Mouse (Mus musculus): ENCODE data around the gene Atg7. TPM values are rescaled to one million over a fixed set of nuclear protein-coding genes. Genes with fewer than 3 reads are reported as not detected.

Gene Atg7
- polyA plus RNA-seq, 1 experiment, result 18.7 TPM

- no peak overlapping the region for H3K4me2 ChIP-seq (ENCODE audit: low read depth)
- H3K4me3 ChIP-seq, result no peak overlapping the region
- H3ac ChIP-seq (ENCODE audit: control insufficient read depth, insufficient read length), result no peak overlapping the region
- H3K27me3 ChIP-seq (ENCODE audit: control insufficient read depth, insufficient read depth, insufficient read length), result no peaks in the 10 kb centered on the region
- H3K79me2 ChIP-seq (ENCODE audit: control insufficient read depth, insufficient read depth), result no peaks in the 10 kb centered on the region
- TF ChIP-seq USF1 (IDR thresholded peaks at IDR 0.05; ENCODE audit: low read depth), result no peak
- no peak for TF ChIP-seq E2F4 (IDR thresholded peaks at IDR 0.05; ENCODE audit: insufficient read depth)
- no peak for TF ChIP-seq TCF12 (IDR thresholded peaks at IDR 0.05; ENCODE audit: insufficient read depth, poor library complexity, severe bottlenecking)
- no peak for TF ChIP-seq SRF (IDR thresholded peaks at IDR 0.05; ENCODE audit: control insufficient read depth, insufficient read length, low read depth)
- no peak for TF ChIP-seq CEBPB (IDR thresholded peaks at IDR 0.05; ENCODE audit: insufficient read depth, poor library complexity, severe bottlenecking)
- TF ChIP-seq POLR2A (IDR thresholded peaks at IDR 0.05; ENCODE audit: insufficient read length, low read depth), result no peak
- no peak for TF ChIP-seq MYOG (IDR thresholded peaks at IDR 0.05; ENCODE audit: control insufficient read depth in 1 of 3, insufficient read depth in 1 of 3, insufficient read length in 2 of 3, low read depth in 2 of 3)
- no peak for TF ChIP-seq POLR2AphosphoS2 (IDR thresholded peaks at IDR 0.05; ENCODE audit: insufficient read length, low read depth)
- no peak for TF ChIP-seq MAX (IDR thresholded peaks at IDR 0.05; ENCODE audit: low read depth)
- no peak for TF ChIP-seq MYOD1 (IDR thresholded peaks at IDR 0.05; ENCODE audit: control insufficient read depth in 1 of 3, insufficient read length in 2 of 3, low read depth in 2 of 3)
- no peak for TF ChIP-seq REST (IDR thresholded peaks at IDR 0.05; ENCODE audit: insufficient read depth, insufficient read length)
- TF ChIP-seq TCF3 (IDR thresholded peaks at IDR 0.05; ENCODE audit: insufficient read length, low read depth), result no peak
- H3K36me3 ChIP-seq (ENCODE audit: control insufficient read depth, insufficient read depth), result no peaks in the 10 kb centered on the region
Measured at GRCm38 (mm10) chr6:114663707-114664106, 20.8 kb downstream of the Atg7 start.

- no peak overlapping the region for H3ac ChIP-seq (ENCODE audit: control insufficient read depth, insufficient read length)
- H3K79me2 ChIP-seq (ENCODE audit: control insufficient read depth, insufficient read depth), result no peaks in the 10 kb centered on the region
- H3K27me3 ChIP-seq (ENCODE audit: control insufficient read depth, insufficient read depth, insufficient read length), result no peaks in the 10 kb centered on the region
- H3K4me2 ChIP-seq (ENCODE audit: low read depth), result no peak overlapping the region
- TF ChIP-seq TCF3 (IDR thresholded peaks at IDR 0.05; ENCODE audit: insufficient read length, low read depth) (no peak), POLR2AphosphoS2 (IDR thresholded peaks at IDR 0.05; ENCODE audit: insufficient read length, low read depth) (no peak), SRF (IDR thresholded peaks at IDR 0.05; ENCODE audit: control insufficient read depth, insufficient read length, low read depth) (no peak), POLR2A (IDR thresholded peaks at IDR 0.05; ENCODE audit: insufficient read length, low read depth) (no peak), MYOD1 (IDR thresholded peaks at IDR 0.05; ENCODE audit: control insufficient read depth in 1 of 3, insufficient read length in 2 of 3, low read depth in 2 of 3) (no peak), TCF12 (IDR thresholded peaks at IDR 0.05; ENCODE audit: insufficient read depth, poor library complexity, severe bottlenecking) (no peak)
- H3K4me3 ChIP-seq, result no peak overlapping the region
- H3K36me3 ChIP-seq (ENCODE audit: control insufficient read depth, insufficient read depth), result no peaks in the 10 kb centered on the region
Measured at GRCm38 (mm10) chr6:114664716-114665115, 21.8 kb downstream of the Atg7 start.

GRCm38 (mm10) chr6:114667518-114667917 is 24.6 kb downstream of the Atg7 start:
- no peak overlapping the region for H3K4me2 ChIP-seq (ENCODE audit: low read depth)
- no peaks in the 10 kb centered on the region for H3K36me3 ChIP-seq (ENCODE audit: control insufficient read depth, insufficient read depth)
- no peaks in the 10 kb centered on the region for H3K79me2 ChIP-seq (ENCODE audit: control insufficient read depth, insufficient read depth)
- TF ChIP-seq TCF3 (IDR thresholded peaks at IDR 0.05; ENCODE audit: insufficient read length, low read depth) (no peak), POLR2AphosphoS2 (IDR thresholded peaks at IDR 0.05; ENCODE audit: insufficient read length, low read depth) (no peak), MYOD1 (IDR thresholded peaks at IDR 0.05; ENCODE audit: control insufficient read depth in 1 of 3, insufficient read length in 2 of 3, low read depth in 2 of 3) (no peak), E2F4 (IDR thresholded peaks at IDR 0.05; ENCODE audit: insufficient read depth) (no peak), POLR2A (IDR thresholded peaks at IDR 0.05; ENCODE audit: insufficient read length, low read depth) (no peak), REST (IDR thresholded peaks at IDR 0.05; ENCODE audit: insufficient read depth, insufficient read length) (no peak), CEBPB (IDR thresholded peaks at IDR 0.05; ENCODE audit: insufficient read depth, poor library complexity, severe bottlenecking) (no peak), TCF12 (IDR thresholded peaks at IDR 0.05; ENCODE audit: insufficient read depth, poor library complexity, severe bottlenecking) (no peak), MAX (IDR thresholded peaks at IDR 0.05; ENCODE audit: low read depth) (no peak), USF1 (IDR thresholded peaks at IDR 0.05; ENCODE audit: low read depth) (no peak), MYOG (IDR thresholded peaks at IDR 0.05; ENCODE audit: control insufficient read depth in 1 of 3, insufficient read depth in 1 of 3, insufficient read length in 2 of 3, low read depth in 2 of 3) (no peak), SRF (IDR thresholded peaks at IDR 0.05; ENCODE audit: control insufficient read depth, insufficient read length, low read depth) (no peak)
- H3K4me3 ChIP-seq, result no peak overlapping the region
- no peak overlapping the region for H3ac ChIP-seq (ENCODE audit: control insufficient read depth, insufficient read length)
- no peaks in the 10 kb centered on the region for H3K27me3 ChIP-seq (ENCODE audit: control insufficient read depth, insufficient read depth, insufficient read length)

- no peak overlapping the region for H3K4me3 ChIP-seq
- no peaks in the 10 kb centered on the region for H3K79me2 ChIP-seq (ENCODE audit: control insufficient read depth, insufficient read depth)
- no peak overlapping the region for H3ac ChIP-seq (ENCODE audit: control insufficient read depth, insufficient read length)
- no peaks in the 10 kb centered on the region for H3K27me3 ChIP-seq (ENCODE audit: control insufficient read depth, insufficient read depth, insufficient read length)
- no peak overlapping the region for H3K4me2 ChIP-seq (ENCODE audit: low read depth)
- TF ChIP-seq POLR2A (IDR thresholded peaks at IDR 0.05; ENCODE audit: insufficient read length, low read depth) (no peak), REST (IDR thresholded peaks at IDR 0.05; ENCODE audit: insufficient read depth, insufficient read length) (no peak), SRF (IDR thresholded peaks at IDR 0.05; ENCODE audit: control insufficient read depth, insufficient read length, low read depth) (no peak), E2F4 (IDR thresholded peaks at IDR 0.05; ENCODE audit: insufficient read depth) (no peak), TCF3 (IDR thresholded peaks at IDR 0.05; ENCODE audit: insufficient read length, low read depth) (no peak), MYOG (IDR thresholded peaks at IDR 0.05; ENCODE audit: control insufficient read depth in 1 of 3, insufficient read depth in 1 of 3, insufficient read length in 2 of 3, low read depth in 2 of 3) (no peak), POLR2AphosphoS2 (IDR thresholded peaks at IDR 0.05; ENCODE audit: insufficient read length, low read depth) (no peak), CEBPB (IDR thresholded peaks at IDR 0.05; ENCODE audit: insufficient read depth, poor library complexity, severe bottlenecking) (no peak), USF1 (IDR thresholded peaks at IDR 0.05; ENCODE audit: low read depth) (no peak)
- no peaks in the 10 kb centered on the region for H3K36me3 ChIP-seq (ENCODE audit: control insufficient read depth, insufficient read depth)
Measured at GRCm38 (mm10) chr6:114674771-114675170, 31.9 kb downstream of the Atg7 start.

GRCm38 (mm10) chr6:114676091-114676490 is 33.2 kb downstream of the Atg7 start:
- H3K4me3 ChIP-seq, result no peak overlapping the region
- H3K79me2 ChIP-seq (ENCODE audit: control insufficient read depth, insufficient read depth), result no peaks in the 10 kb centered on the region
- no peak overlapping the region for H3K4me2 ChIP-seq (ENCODE audit: low read depth)
- H3K27me3 ChIP-seq (ENCODE audit: control insufficient read depth, insufficient read depth, insufficient read length), result no peaks in the 10 kb centered on the region
- H3ac ChIP-seq (ENCODE audit: control insufficient read depth, insufficient read length), result no peak overlapping the region
- TF ChIP-seq REST (IDR thresholded peaks at IDR 0.05; ENCODE audit: insufficient read depth, insufficient read length), result no peak
- TF ChIP-seq MYOG (IDR thresholded peaks at IDR 0.05; ENCODE audit: control insufficient read depth in 1 of 3, insufficient read depth in 1 of 3, insufficient read length in 2 of 3, low read depth in 2 of 3), result no peak
- no peak for TF ChIP-seq POLR2A (IDR thresholded peaks at IDR 0.05; ENCODE audit: insufficient read length, low read depth)
- no peak for TF ChIP-seq SRF (IDR thresholded peaks at IDR 0.05; ENCODE audit: control insufficient read depth, insufficient read length, low read depth)
- TF ChIP-seq USF1 (IDR thresholded peaks at IDR 0.05; ENCODE audit: low read depth), result no peak
- TF ChIP-seq E2F4 (IDR thresholded peaks at IDR 0.05; ENCODE audit: insufficient read depth), result no peak
- no peak for TF ChIP-seq MYOD1 (IDR thresholded peaks at IDR 0.05; ENCODE audit: control insufficient read depth in 1 of 3, insufficient read length in 2 of 3, low read depth in 2 of 3)
- TF ChIP-seq CEBPB (IDR thresholded peaks at IDR 0.05; ENCODE audit: insufficient read depth, poor library complexity, severe bottlenecking), result no peak
- no peak for TF ChIP-seq TCF12 (IDR thresholded peaks at IDR 0.05; ENCODE audit: insufficient read depth, poor library complexity, severe bottlenecking)
- TF ChIP-seq TCF3 (IDR thresholded peaks at IDR 0.05; ENCODE audit: insufficient read length, low read depth), result no peak
- H3K36me3 ChIP-seq (ENCODE audit: control insufficient read depth, insufficient read depth), result no peaks in the 10 kb centered on the region

All from myocyte (in vitro differentiated cells).